Mouse (Mus musculus): ENCODE data around the gene Sgsm2. TPM values are rescaled to one million over a fixed set of nuclear protein-coding genes. Genes with fewer than 3 reads are reported as not detected.
"Not testable (repeated sequence)": the region's sequence is repeated elsewhere in the genome, so short reads cannot be mapped to it uniquely, and the experiment has no call there.

The Sgsm2 gene
- polyA plus RNA-seq, 1 experiment from 2014 or later, result 6.2 TPM

DNA sequence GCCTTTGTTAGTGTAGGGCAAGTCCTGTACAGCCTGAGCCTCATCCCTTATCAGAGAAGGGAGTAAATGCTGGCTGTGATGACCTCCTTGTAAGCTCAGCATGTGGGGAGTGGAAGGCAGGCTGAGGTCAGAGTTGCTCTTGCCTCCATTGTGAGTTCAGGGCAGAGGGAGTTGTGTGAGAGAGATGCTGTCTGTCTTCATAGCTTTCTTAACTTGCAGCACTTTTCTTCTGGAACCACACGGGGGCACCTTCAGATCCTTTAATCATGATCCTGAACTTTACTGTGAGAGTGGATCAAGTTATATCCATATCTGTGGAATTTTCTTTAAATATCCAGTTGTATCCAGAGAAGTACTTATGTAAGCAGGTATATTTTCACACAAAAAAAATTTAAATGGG lies 75.4 kb downstream of the Sgsm2 start:
- ATAC-seq (ENCODE audit: insufficient read depth, low FRiP score, low read depth), result no peak
- Histone ChIP-seq H3K36me3 (peaks cover 8% of the 10 kb centered on the region; the same call in 1 of the 2 replicates), H3K9ac (no peak overlapping the region), H3K4me3 (replicated peaks) (no peak overlapping the region), H3K4me2 (no peak overlapping the region), H3K9me3 (no peaks in the 10 kb centered on the region), H3K27me3 (replicated peaks) (no peaks in the 10 kb centered on the region), H3K4me1 (0 out of 2 replicates have a peak, but pooled peaks cover 5% of the 10 kb centered on the region), H3K27ac (no peak overlapping the region)
- 29% methylated on average over 1 of the region's 1 CpGs for WGBS

- 65% methylated on average over 1 of the region's 1 CpGs for WGBS
- H3K9ac ChIP-seq, result no peak overlapping the region
- 0 out of 2 replicates have a peak, but pooled peaks cover 1% of the 10 kb centered on the region for H3K4me1 ChIP-seq
- ATAC-seq (ENCODE audit: insufficient read depth, low FRiP score, low read depth), result no peak
- no peaks in the 10 kb centered on the region for H3K9me3 ChIP-seq
- H3K4me2 ChIP-seq, result no peak overlapping the region
- H3K36me3 ChIP-seq, result peaks cover 8% of the 10 kb centered on the region; the same call in 1 of the 2 replicates
- no peaks in the 10 kb centered on the region for H3K27me3 ChIP-seq (replicated peaks)
- H3K4me3 ChIP-seq (replicated peaks), result no peak overlapping the region
- H3K27ac ChIP-seq, result no peak overlapping the region
Measured at GRCm38 (mm10) chr11:74820921-74821320, 75.9 kb downstream of the Sgsm2 start.

DNA sequence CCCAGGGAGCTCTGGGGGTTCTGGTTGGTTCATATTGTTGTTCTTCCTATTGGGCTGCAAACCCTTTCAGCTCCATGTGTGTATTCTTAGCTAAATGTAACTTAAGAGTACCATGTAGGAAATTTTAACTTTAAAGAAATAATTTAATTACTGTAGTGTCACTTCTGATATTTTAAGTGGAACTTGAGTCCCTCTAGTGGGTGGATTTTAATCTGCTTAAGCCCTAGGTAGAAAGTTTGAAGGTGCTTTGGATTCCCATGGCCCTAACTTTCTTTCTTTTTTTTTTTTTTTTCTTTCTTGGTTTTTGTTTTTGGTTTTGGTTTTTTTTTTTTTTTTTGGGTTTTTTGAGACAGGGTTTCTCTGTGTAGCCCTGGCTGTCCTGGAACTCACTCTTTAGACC lies 81.1 kb downstream of the Sgsm2 start:
- H3K4me1 ChIP-seq, result no peaks in the 10 kb centered on the region
- ATAC-seq (ENCODE audit: insufficient read depth, low FRiP score, low read depth), result no peak
- no peaks in the 10 kb centered on the region for H3K27me3 ChIP-seq (replicated peaks)
- H3K27ac ChIP-seq, result no peak overlapping the region
- no peak overlapping the region for H3K4me2 ChIP-seq
- H3K9ac ChIP-seq, result no peak overlapping the region
- H3K4me3 ChIP-seq (replicated peaks), result no peak overlapping the region
- peaks cover 8% of the 10 kb centered on the region; the same call in 1 of the 2 replicates for H3K36me3 ChIP-seq
- H3K9me3 ChIP-seq, result no peaks in the 10 kb centered on the region

DNA sequence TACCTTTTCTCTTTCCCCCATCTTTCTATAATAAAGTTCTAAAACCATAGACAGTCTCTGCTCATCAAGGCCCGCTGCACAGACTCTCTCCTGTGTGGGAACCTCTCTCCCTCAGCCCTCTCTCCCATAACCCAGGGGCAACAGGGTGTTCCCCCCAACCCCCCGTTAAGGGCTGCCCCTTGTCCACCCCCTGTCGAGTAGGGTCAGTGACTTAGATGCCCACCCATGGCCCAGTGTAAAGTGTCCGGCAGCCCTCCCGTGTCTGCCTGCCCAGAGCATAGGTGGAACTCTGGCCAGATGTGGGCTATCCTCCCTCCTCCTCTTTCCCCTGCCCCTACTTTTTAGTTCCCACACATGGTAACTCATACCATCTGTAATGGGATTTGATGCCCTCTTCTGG lies 85.3 kb downstream of the Sgsm2 start:
- Histone ChIP-seq H3K27me3 (replicated peaks) (no peaks in the 10 kb centered on the region), H3K4me2 (no peak overlapping the region), H3K27ac (no peak overlapping the region), H3K9ac (no peak overlapping the region), H3K4me3 (replicated peaks) (no peak overlapping the region), H3K4me1 (no peaks in the 10 kb centered on the region), H3K9me3 (no peaks in the 10 kb centered on the region), H3K36me3 (peaks cover 15% of the 10 kb centered on the region)
- no peak for ATAC-seq (ENCODE audit: insufficient read depth, low FRiP score, low read depth)
- WGBS, result 43% methylated on average over 5 of the region's 5 CpGs

- 48% methylated on average over 3 of the region's 3 CpGs for WGBS
- H3K27me3 ChIP-seq (replicated peaks); H3K4me1 ChIP-seq; H3K9me3 ChIP-seq; H3K4me3 ChIP-seq (replicated peaks); H3K27ac ChIP-seq; H3K9ac ChIP-seq; ATAC-seq (ENCODE audit: insufficient read depth, low FRiP score, low read depth); H3K4me2 ChIP-seq: not testable (repeated sequence)
- peaks cover 17% of the 10 kb centered on the region for H3K36me3 ChIP-seq
Measured at GRCm38 (mm10) chr11:74811027-74811426, 85.8 kb downstream of the Sgsm2 start.

- ATAC-seq (ENCODE audit: insufficient read depth, low FRiP score, low read depth), result no peak
- H3K36me3 ChIP-seq, result peaks cover 17% of the 10 kb centered on the region
- no peak overlapping the region for H3K4me3 ChIP-seq (replicated peaks)
- no peak overlapping the region for H3K9ac ChIP-seq
- no peak overlapping the region for H3K27ac ChIP-seq
- H3K9me3 ChIP-seq, result no peaks in the 10 kb centered on the region
- no peak overlapping the region for H3K4me2 ChIP-seq
- H3K4me1 ChIP-seq, result no peaks in the 10 kb centered on the region
- no peaks in the 10 kb centered on the region for H3K27me3 ChIP-seq (replicated peaks)
Measured at GRCm38 (mm10) chr11:74810134-74810533, 86.7 kb downstream of the Sgsm2 start.

GRCm38 (mm10) chr11:74808251-74808853 lies 88.5 kb downstream of the Sgsm2 start:
- Histone ChIP-seq H3K36me3 (peaks cover 23% of the 10 kb centered on the region), H3K4me1 (no peaks in the 10 kb centered on the region), H3K4me2 (no peak overlapping the region), H3K27me3 (replicated peaks) (no peaks in the 10 kb centered on the region), H3K9me3 (no peaks in the 10 kb centered on the region), H3K9ac (no peak overlapping the region), H3K4me3 (replicated peaks) (no peak overlapping the region), H3K27ac (no peak overlapping the region)
- WGBS, result 92% methylated on average over 6 of the region's 6 CpGs
- no peak for ATAC-seq (ENCODE audit: insufficient read depth, low FRiP score, low read depth)

DNA sequence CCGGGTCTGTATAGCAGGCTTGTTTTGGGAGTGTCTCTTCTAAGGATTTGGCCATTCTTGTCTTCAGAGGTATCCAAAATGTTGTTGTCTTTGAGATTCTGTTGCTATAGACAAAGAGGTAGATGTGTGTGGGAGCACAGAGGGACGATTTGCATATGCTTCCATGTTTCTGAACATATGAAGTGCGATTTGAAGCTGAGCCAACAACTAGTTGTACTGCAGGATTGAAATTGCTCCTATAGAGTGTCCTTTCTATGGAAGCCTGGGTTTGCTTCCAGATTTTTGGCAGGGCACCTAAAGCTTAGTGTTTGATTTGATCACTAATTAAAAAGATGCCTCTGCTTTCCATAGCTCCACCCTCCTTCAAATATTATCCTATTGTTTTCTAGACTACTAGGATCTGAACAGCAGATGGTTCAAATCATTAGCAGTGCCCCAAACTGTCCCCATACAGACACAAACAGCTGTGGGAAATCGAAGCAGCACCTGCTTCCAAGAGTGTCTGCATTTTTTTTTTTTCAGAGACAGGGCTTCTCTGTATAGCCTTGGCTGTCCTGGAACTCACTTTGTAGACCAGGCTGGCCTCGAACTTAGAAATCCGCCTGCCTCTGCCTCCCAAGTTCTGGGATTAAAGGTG lies 89.5 kb downstream of the Sgsm2 start:
- H3K4me3 ChIP-seq (replicated peaks), result no peak overlapping the region
- no peaks in the 10 kb centered on the region for H3K4me1 ChIP-seq
- H3K4me2 ChIP-seq, result no peak overlapping the region
- H3K27me3 ChIP-seq (replicated peaks), result no peaks in the 10 kb centered on the region
- H3K9me3 ChIP-seq, result no peaks in the 10 kb centered on the region
- no peak overlapping the region for H3K9ac ChIP-seq
- WGBS, result 87% methylated on average over 6 of the region's 6 CpGs
- ATAC-seq (ENCODE audit: insufficient read depth, low FRiP score, low read depth), result no peak
- no peak overlapping the region for H3K27ac ChIP-seq
- peaks cover 23% of the 10 kb centered on the region for H3K36me3 ChIP-seq

- peaks cover 27% of the 10 kb centered on the region for H3K36me3 ChIP-seq
- ATAC-seq (ENCODE audit: insufficient read depth, low FRiP score, low read depth), result no peak
- WGBS, result 71% methylated on average over 3 of the region's 3 CpGs
Measured at GRCm38 (mm10) chr11:74804081-74804627, 92.7 kb downstream of the Sgsm2 start.

GRCm38 (mm10) chr11:74800658-74801057 lies 96.2 kb downstream of the Sgsm2 start:
- no peaks in the 10 kb centered on the region for H3K9me3 ChIP-seq
- ATAC-seq (ENCODE audit: insufficient read depth, low FRiP score, low read depth), result no peak
- 81% methylated on average over 4 of the region's 4 CpGs for WGBS

More at GRCm38 (mm10) chr11:74804081-74804627, 92.7 kb downstream of the Sgsm2 start:
- Histone ChIP-seq H3K4me2 (no peak overlapping the region), H3K4me1 (no peaks in the 10 kb centered on the region), H3K9me3 (no peaks in the 10 kb centered on the region), H3K27me3 (replicated peaks) (no peaks in the 10 kb centered on the region), H3K4me3 (replicated peaks) (no peak overlapping the region), H3K27ac (no peak overlapping the region), H3K9ac (no peak overlapping the region)

More at GRCm38 (mm10) chr11:74800658-74801057, 96.2 kb downstream of the Sgsm2 start:
- Histone ChIP-seq H3K9ac (no peak overlapping the region), H3K4me2 (no peak overlapping the region), H3K4me1 (no peaks in the 10 kb centered on the region), H3K4me3 (replicated peaks) (no peak overlapping the region), H3K36me3 (peaks cover 26% of the 10 kb centered on the region; the same call in 1 of the 2 replicates), H3K27ac (no peak overlapping the region), H3K27me3 (replicated peaks) (no peaks in the 10 kb centered on the region)

Data from stomach, embryonic 15.5 days (tissue).